Mouse (Mus musculus) hindbrain, embryonic 16.5 days (tissue): ENCODE results near the gene Dok4. TPM values are rescaled to one million over a fixed set of nuclear protein-coding genes. Genes with fewer than 3 reads are reported as not detected.
A peak's percentile ranks its signal among the peaks of the same experiment; 100 is the strongest.

ENCODE experiments used
- ATAC-seq: fragments of 200-750 bp; cut with Nextera tagmentation; 2 replicates; pipeline ENCODE4 v1.8.0; 2017; ENCODE audit warnings: moderate TSS enrichment, moderate library complexity
- H3K27ac ChIP-seq: fragments of 300-500 bp; sonication (generic); 2 replicates; pipeline ENCODE4 v1.5.1; 2014; ENCODE audit warnings: low read depth, mild to moderate bottlenecking, control low read depth, low read length, moderate library complexity
- H3K27me3 ChIP-seq: fragments of 300-500 bp; sonication (generic); replicated peaks from 2 replicates; pipeline ENCODE4 v1.6.1; 2014; ENCODE audit warnings: low read length; ENCODE audit not compliant: control insufficient read depth, insufficient read depth
- H3K36me3 ChIP-seq: fragments of 300-500 bp; sonication (generic); 2 replicates; pipeline ENCODE4 v1.6.1; 2014; ENCODE audit warnings: mild to moderate bottlenecking, low read length, moderate library complexity, mixed read lengths; ENCODE audit not compliant: control insufficient read depth, insufficient read depth
- H3K4me1 ChIP-seq: fragments of 300-500 bp; sonication (generic); 2 replicates; pipeline ENCODE4 v1.6.1; 2014; ENCODE audit warnings: low read depth, low read length; ENCODE audit not compliant: control insufficient read depth, insufficient read depth
- H3K4me2 ChIP-seq: fragments of 300-500 bp; sonication (generic); 2 replicates; pipeline ENCODE4 v1.6.1; 2014; ENCODE audit warnings: mild to moderate bottlenecking, low read length, control low read depth, moderate library complexity
- H3K4me3 ChIP-seq: fragments of 300-500 bp; sonication (generic); 2 replicates; pipeline ENCODE4 v1.5.1; 2014; ENCODE audit warnings: mild to moderate bottlenecking, low read length, control low read depth, moderate library complexity
- H3K9ac ChIP-seq: fragments of 300-500 bp; sonication (generic); 2 replicates; pipeline ENCODE4 v1.6.1; 2014; ENCODE audit warnings: low read depth, mild to moderate bottlenecking, control low read depth, low read length, moderate library complexity
- H3K9me3 ChIP-seq: fragments of 300-500 bp; sonication (generic); 2 replicates; pipeline ENCODE4 v1.6.1; 2014; ENCODE audit warnings: mild to moderate bottlenecking, low read length, moderate library complexity; ENCODE audit not compliant: control insufficient read depth
- WGBS: fragments of 180-500 bp; shearing (Covaris S2); extraction: QIAGEN DNeasy Blood & Tissue Kit; methylation state at CpG from one replicate; pipeline ENCODE4 v1.1.7; 2014; 5-methylcytosine and 5-hydroxymethylcytosine counted together
- polyA plus RNA-seq: library from polyadenylated mRNA; unstranded; fragments of >200 nt; fragmentation: Nextera tagmentation; extraction: Ambion mirVana; gene quantifications from 2 replicates; pipeline ENCODE4 v1.2.1, GENCODE M21; 2015

Dok4 gene
- polyA plus RNA-seq, 1 experiment from 2014 or later: 91.1 TPM

DNA sequence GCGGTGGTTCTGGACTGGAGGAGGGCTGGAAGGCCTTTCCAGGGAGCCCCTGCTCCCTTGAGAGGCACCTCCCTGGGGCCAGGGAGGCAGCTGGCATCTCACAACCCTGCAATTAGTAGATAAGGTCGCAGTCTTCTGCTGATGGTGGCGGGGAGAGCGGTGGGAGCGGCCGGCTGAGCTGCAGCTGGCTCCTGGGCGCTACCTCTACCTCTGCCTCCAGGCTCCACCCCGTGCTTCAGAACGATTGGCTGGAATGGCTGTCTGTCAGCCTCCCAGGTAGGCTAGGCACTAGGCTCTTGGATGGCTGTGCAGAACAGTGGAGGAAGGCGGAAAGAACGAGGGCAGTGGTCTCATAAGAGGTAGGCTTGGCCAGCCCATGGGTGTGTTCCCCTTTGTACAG, 23.1 kb upstream of the Dok4 start:
- H3K9ac ChIP-seq: no peak overlapping the region
- H3K4me2 ChIP-seq: peak overlapping the region; percentile 22; the same call in 1 of the 2 replicates
- H3K27ac ChIP-seq: no peak overlapping the region
- H3K4me3 ChIP-seq: 0 out of 2 replicates have a peak overlapping the region, but pooled peaks have one; percentile 11
- no peaks in the 10 kb centered on the region; the same call in 1 of the 2 replicates for H3K4me1 ChIP-seq
- peak; percentile 52; the same call in 1 of the 2 replicates for ATAC-seq
- no peaks in the 10 kb centered on the region for H3K27me3 ChIP-seq
- no peaks in the 10 kb centered on the region for H3K36me3 ChIP-seq
- 19% methylated on average over 11 of the region's 11 CpGs for WGBS
- H3K9me3 ChIP-seq: no peaks in the 10 kb centered on the region

- H3K9ac ChIP-seq: no peak overlapping the region
- no peaks in the 10 kb centered on the region for H3K27me3 ChIP-seq
- no peak for ATAC-seq
- H3K27ac ChIP-seq: no peak overlapping the region
- H3K9me3 ChIP-seq: no peaks in the 10 kb centered on the region
- WGBS: 51% methylated on average over 2 of the region's 2 CpGs
- no peaks in the 10 kb centered on the region for H3K4me1 ChIP-seq
- no peak overlapping the region for H3K4me3 ChIP-seq
- no peak overlapping the region for H3K4me2 ChIP-seq
- H3K36me3 ChIP-seq: no peaks in the 10 kb centered on the region
Measured at GRCm38 (mm10) chr8:94892917-94893316, 16.8 kb upstream of the Dok4 start.

DNA sequence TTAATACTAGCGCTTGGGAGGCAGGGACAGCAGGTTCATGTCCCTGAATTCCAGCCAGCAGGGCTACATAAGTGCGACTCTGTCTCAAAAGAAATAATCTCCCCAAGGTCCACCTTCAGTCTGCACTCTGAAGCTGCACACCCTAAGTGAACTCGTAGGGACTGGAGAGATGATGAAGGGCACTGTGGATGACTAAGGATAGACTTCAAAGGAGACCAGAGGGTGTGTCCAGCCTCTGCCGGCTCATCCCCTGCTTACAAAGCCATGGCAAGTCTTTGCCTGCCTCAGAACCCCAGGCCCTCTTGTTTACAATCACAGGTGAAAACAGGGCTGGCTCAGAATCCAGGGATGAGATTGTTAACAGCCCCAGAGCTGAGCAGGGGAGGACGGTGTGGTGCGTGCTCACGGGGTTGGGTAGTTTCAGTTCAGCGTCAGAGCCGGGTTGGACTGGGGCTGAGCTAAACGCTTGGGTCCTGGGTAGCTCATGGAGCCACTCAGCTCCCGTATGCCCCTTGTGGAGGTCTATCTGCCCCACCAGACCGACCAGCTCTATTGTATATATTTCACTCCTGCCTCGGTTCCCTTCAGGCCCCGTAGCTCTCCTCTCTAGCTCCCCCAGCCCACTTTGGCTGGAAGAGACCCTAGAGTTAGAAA, 12.4 kb upstream of the Dok4 start:
- Histone ChIP-seq H3K4me2 (no peak overlapping the region), H3K36me3 (no peaks in the 10 kb centered on the region), H3K9me3 (no peaks in the 10 kb centered on the region), H3K27ac (no peak overlapping the region), H3K4me3 (no peak overlapping the region), H3K4me1 (no peaks in the 10 kb centered on the region), H3K9ac (no peak overlapping the region), H3K27me3 (no peaks in the 10 kb centered on the region)
- no peak for ATAC-seq
- WGBS: 43% methylated on average over 14 of the region's 14 CpGs

GRCm38 (mm10) chr8:94880742-94881141, 4.6 kb upstream of the Dok4 start:
- Histone ChIP-seq H3K27me3 (peaks cover 2% of the 10 kb centered on the region; the same call in 1 of the 2 replicates), H3K9ac (no peak overlapping the region), H3K4me1 (peaks cover 4% of the 10 kb centered on the region), H3K27ac (no peak overlapping the region), H3K36me3 (no peaks in the 10 kb centered on the region), H3K4me3 (no peak overlapping the region), H3K4me2 (no peak overlapping the region), H3K9me3 (no peaks in the 10 kb centered on the region)
- no peak for ATAC-seq
- 88% methylated on average over 4 of the region's 4 CpGs for WGBS

DNA sequence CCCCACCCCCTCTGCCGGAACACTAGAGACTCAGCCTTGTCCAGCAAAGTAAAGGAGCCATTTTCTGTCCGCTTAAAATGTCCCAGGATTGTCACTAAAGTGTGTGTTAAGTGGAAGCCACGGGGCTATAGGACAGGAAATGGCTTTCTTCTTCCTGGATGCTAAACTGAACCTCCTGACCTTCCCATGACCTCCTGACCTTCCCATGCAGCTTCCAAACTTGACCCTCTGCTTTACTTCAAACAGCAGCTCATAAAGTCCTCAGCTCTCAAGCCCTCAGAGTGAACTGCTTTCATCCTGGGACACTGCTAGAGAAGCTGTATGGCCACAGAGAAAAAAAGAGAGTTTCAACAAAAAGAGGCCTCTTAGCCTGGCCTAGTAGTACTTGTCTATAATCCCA, 690 bp upstream of the Dok4 start:
- Histone ChIP-seq H3K4me2 (no peak overlapping the region), H3K9me3 (no peaks in the 10 kb centered on the region), H3K36me3 (no peaks in the 10 kb centered on the region), H3K4me1 (peaks cover 19% of the 10 kb centered on the region), H3K27me3 (peaks cover 12% of the 10 kb centered on the region), H3K4me3 (no peak overlapping the region), H3K27ac (no peak overlapping the region), H3K9ac (no peak overlapping the region)
- 54% methylated on average over 3 of the region's 3 CpGs for WGBS
- no peak for ATAC-seq

GRCm38 (mm10) chr8:94875871-94876150, 319 bp downstream of the Dok4 start:
- Histone ChIP-seq H3K4me2 (peak overlapping the region; percentile 100), H3K27me3 (peaks cover 12% of the 10 kb centered on the region), H3K36me3 (no peaks in the 10 kb centered on the region), H3K4me1 (peaks cover 28% of the 10 kb centered on the region), H3K9me3 (no peaks in the 10 kb centered on the region), H3K9ac (peak overlapping the region; percentile 75), H3K4me3 (peak overlapping the region; percentile 70), H3K27ac (0 out of 2 replicates have a peak overlapping the region, but pooled peaks have one; percentile 17)
- WGBS: 2% methylated on average over 18 of the region's 20 CpGs
- ATAC-seq: no peak

- Histone ChIP-seq H3K27ac (no peak overlapping the region), H3K4me1 (peaks cover 32% of the 10 kb centered on the region), H3K9me3 (no peaks in the 10 kb centered on the region), H3K36me3 (no peaks in the 10 kb centered on the region), H3K4me2 (peak overlapping the region; percentile 100), H3K4me3 (peak overlapping the region; percentile 70), H3K27me3 (peaks cover 12% of the 10 kb centered on the region), H3K9ac (peak overlapping the region; percentile 75)
- WGBS: 15% methylated on average over 17 of the region's 17 CpGs
- ATAC-seq: no peak
Measured at GRCm38 (mm10) chr8:94875096-94875870, 847 bp downstream of the Dok4 start.

GRCm38 (mm10) chr8:94874358-94874757, 1.8 kb downstream of the Dok4 start:
- H3K27ac ChIP-seq: no peak overlapping the region
- ATAC-seq: no peak
- peaks cover 42% of the 10 kb centered on the region for H3K4me1 ChIP-seq
- H3K4me3 ChIP-seq: peak overlapping the region; percentile 70
- no peaks in the 10 kb centered on the region for H3K9me3 ChIP-seq
- WGBS: 14% methylated on average over 6 of the region's 6 CpGs
- no peak overlapping the region for H3K9ac ChIP-seq
- peaks cover 12% of the 10 kb centered on the region for H3K27me3 ChIP-seq
- H3K4me2 ChIP-seq: peak overlapping the region; percentile 100
- H3K36me3 ChIP-seq: no peaks in the 10 kb centered on the region

GRCm38 (mm10) chr8:94872576-94872975, 3.6 kb downstream of the Dok4 start:
- Histone ChIP-seq H3K4me1 (peaks cover 57% of the 10 kb centered on the region), H3K36me3 (0 out of 2 replicates have a peak, but pooled peaks cover under 1% of the 10 kb centered on the region), H3K9ac (no peak overlapping the region)

More at GRCm38 (mm10) chr8:94872576-94872975, 3.6 kb downstream of the Dok4 start:
- Histone ChIP-seq H3K27me3 (peaks cover 10% of the 10 kb centered on the region), H3K27ac (no peak overlapping the region), H3K4me2 (no peak overlapping the region), H3K4me3 (no peak overlapping the region), H3K9me3 (no peaks in the 10 kb centered on the region)
- no peak for ATAC-seq
- 82% methylated on average over 2 of the region's 2 CpGs for WGBS
